Mouse (Mus musculus) cerebellum, adult 11 months (tissue): ENCODE measurements around the gene Dhx37.
"Not testable (repeated sequence)": the region's sequence is repeated elsewhere in the genome, so short reads cannot be mapped to it uniquely, and the experiment has no call there.

ENCODE experiments used
- DNase-seq: peaks from one replicate; pipeline ENCODE4 v3.0.0; 2022

Gene Dhx37

GRCm38 (mm10) chr5:125388358-125389092, 45.4 kb downstream of the Dhx37 start:
- no peak for DNase-seq

- not testable (repeated sequence) for DNase-seq
Measured at GRCm38 (mm10) chr5:125387295-125387694, 46.6 kb downstream of the Dhx37 start.

GRCm38 (mm10) chr5:125385215-125385940, 48.5 kb downstream of the Dhx37 start:
- DNase-seq = no peak

GRCm38 (mm10) chr5:125384512-125385214, 49.3 kb downstream of the Dhx37 start:
- DNase-seq = no peak

- DNase-seq = no peak
Measured at GRCm38 (mm10) chr5:125383637-125384420, 50.1 kb downstream of the Dhx37 start.

GRCm38 (mm10) chr5:125382673-125383558, 51.0 kb downstream of the Dhx37 start:
- peak; percentile 61 for DNase-seq

- DNase-seq = no peak
Measured at GRCm38 (mm10) chr5:125381954-125382672, 51.8 kb downstream of the Dhx37 start.

GRCm38 (mm10) chr5:125378919-125379318, 55.0 kb downstream of the Dhx37 start:
- no peak for DNase-seq

- DNase-seq = no peak
Measured at GRCm38 (mm10) chr5:125377214-125377613, 56.7 kb downstream of the Dhx37 start.

- DNase-seq = no peak
Measured at GRCm38 (mm10) chr5:125375871-125376270, 58.0 kb downstream of the Dhx37 start.

- DNase-seq = no peak
Measured at GRCm38 (mm10) chr5:125372027-125372426, 61.9 kb downstream of the Dhx37 start.

- no peak for DNase-seq
Measured at GRCm38 (mm10) chr5:125370950-125371693, 62.8 kb downstream of the Dhx37 start.

- DNase-seq = peak; percentile 54
Measured at GRCm38 (mm10) chr5:125368568-125368967, 65.4 kb downstream of the Dhx37 start.

- no peak for DNase-seq
Measured at GRCm38 (mm10) chr5:125368156-125368555, 65.8 kb downstream of the Dhx37 start.

- no peak for DNase-seq
Measured at GRCm38 (mm10) chr5:125364851-125365429, 69.0 kb downstream of the Dhx37 start.

GRCm38 (mm10) chr5:125363894-125364293, 70.0 kb downstream of the Dhx37 start:
- no peak for DNase-seq
